Mouse (Mus musculus) right cerebral cortex, postnatal 14 days (tissue): Measurements from ENCODE around the gene Pou4f1.
"Not testable (repeated sequence)": the region's sequence is repeated elsewhere in the genome, so short reads cannot be mapped to it uniquely, and the experiment has no call there.

Experiments used
- DNase-seq: peaks from one replicate; pipeline ENCODE4 v3.0.0; 2022

Pou4f1 gene

GRCm38 (mm10) chr14:104467966-104468622, at the start of gene Pou4f1:
Gene Pou4f1, minus strand, starts transcription at chr14:104467999.
- DNase-seq, result peak; percentile 35

- DNase-seq, result no peak
Measured at GRCm38 (mm10) chr14:104511664-104512063, 43.9 kb upstream of the Pou4f1 start.

GRCm38 (mm10) chr14:104502761-104503160, 35.0 kb upstream of the Pou4f1 start:
- not testable (repeated sequence) for DNase-seq

GRCm38 (mm10) chr14:104479751-104480150, 12.0 kb upstream of the Pou4f1 start:
- DNase-seq, result no peak

- DNase-seq, result no peak
Measured at GRCm38 (mm10) chr14:104478593-104478992, 10.8 kb upstream of the Pou4f1 start.

- DNase-seq, result no peak
Measured at GRCm38 (mm10) chr14:104477616-104478015, 9.8 kb upstream of the Pou4f1 start.

- no peak for DNase-seq
Measured at GRCm38 (mm10) chr14:104475438-104475837, 7.6 kb upstream of the Pou4f1 start.

GRCm38 (mm10) chr14:104468623-104468970, 798 bp upstream of the Pou4f1 start:
- no peak for DNase-seq

GRCm38 (mm10) chr14:104467133-104467965, 450 bp downstream of the Pou4f1 start:
- peak; percentile 20 for DNase-seq

- DNase-seq, result no peak
Measured at GRCm38 (mm10) chr14:104466557-104466956, 1.2 kb downstream of the Pou4f1 start.

GRCm38 (mm10) chr14:104465483-104466235, 2.1 kb downstream of the Pou4f1 start:
- no peak for DNase-seq

GRCm38 (mm10) chr14:104464841-104465240, 3.0 kb downstream of the Pou4f1 start:
- no peak for DNase-seq

GRCm38 (mm10) chr14:104463631-104464250, 4.1 kb downstream of the Pou4f1 start:
- DNase-seq, result no peak

- no peak for DNase-seq
Measured at GRCm38 (mm10) chr14:104461286-104462240, 6.2 kb downstream of the Pou4f1 start.

- no peak for DNase-seq
Measured at GRCm38 (mm10) chr14:104460325-104461285, 7.2 kb downstream of the Pou4f1 start.

- no peak for DNase-seq
Measured at GRCm38 (mm10) chr14:104459513-104460111, 8.2 kb downstream of the Pou4f1 start.

- DNase-seq, result no peak
Measured at GRCm38 (mm10) chr14:104458728-104459512, 8.9 kb downstream of the Pou4f1 start.

GRCm38 (mm10) chr14:104457966-104458710, 9.7 kb downstream of the Pou4f1 start:
- DNase-seq, result no peak

GRCm38 (mm10) chr14:104456976-104457375, 10.8 kb downstream of the Pou4f1 start:
- DNase-seq, result no peak
